Mouse (Mus musculus): ENCODE data around the gene Gabrd. TPM values are rescaled to one million over a fixed set of nuclear protein-coding genes. Genes with fewer than 3 reads are reported as not detected.
"Not testable (repeated sequence)": the region's sequence is repeated elsewhere in the genome, so short reads cannot be mapped to it uniquely, and the experiment has no call there.

Gabrd gene
- polyA plus RNA-seq, 1 experiment from 2014 or later: not detected

GRCm38 (mm10) chr4:155421412-155422370, 23.8 kb upstream of the Gabrd start:
- DNase-seq (ENCODE audit: low spot score); H3K4me1 ChIP-seq (replicated peaks; ENCODE audit: control insufficient read depth, insufficient read depth, low read length); H3K27ac ChIP-seq (ENCODE audit: low read depth, low read length); H3K36me3 ChIP-seq (ENCODE audit: control insufficient read depth, insufficient read depth, low read length); H3K9me3 ChIP-seq (ENCODE audit: control insufficient read depth, low read length); ATAC-seq (ENCODE audit: low FRiP score); H3K9ac ChIP-seq (ENCODE audit: low read depth, low read length); H3K4me3 ChIP-seq (ENCODE audit: low read depth, low read length); H3K27me3 ChIP-seq (ENCODE audit: control insufficient read depth, insufficient read depth, low read length); H3K4me2 ChIP-seq (replicated peaks; ENCODE audit: low read depth, low read length): not testable (repeated sequence)
- WGBS: 90% methylated on average over 20 of the region's 30 CpGs

- no peaks in the 10 kb centered on the region for H3K36me3 ChIP-seq (ENCODE audit: control insufficient read depth, insufficient read depth, low read length)
- no peaks in the 10 kb centered on the region for H3K4me1 ChIP-seq (replicated peaks; ENCODE audit: control insufficient read depth, insufficient read depth, low read length)
- no peak for DNase-seq (ENCODE audit: low spot score)
- no peak overlapping the region for H3K4me2 ChIP-seq (replicated peaks; ENCODE audit: low read depth, low read length)
- no peak for ATAC-seq (ENCODE audit: low FRiP score)
- WGBS: 84% methylated on average over 3 of the region's 3 CpGs
- H3K27me3 ChIP-seq (ENCODE audit: control insufficient read depth, insufficient read depth, low read length): no peaks in the 10 kb centered on the region
- no peak overlapping the region for H3K27ac ChIP-seq (ENCODE audit: low read depth, low read length)
- no peak overlapping the region for H3K9ac ChIP-seq (ENCODE audit: low read depth, low read length)
- no peak overlapping the region for H3K4me3 ChIP-seq (ENCODE audit: low read depth, low read length)
- H3K9me3 ChIP-seq (ENCODE audit: control insufficient read depth, low read length): no peaks in the 10 kb centered on the region
Measured at GRCm38 (mm10) chr4:155420137-155420536, 22.2 kb upstream of the Gabrd start.

GRCm38 (mm10) chr4:155414656-155415235, 16.8 kb upstream of the Gabrd start:
- H3K4me1 ChIP-seq (replicated peaks; ENCODE audit: control insufficient read depth, insufficient read depth, low read length): no peaks in the 10 kb centered on the region
- H3K4me3 ChIP-seq (ENCODE audit: low read depth, low read length): no peak overlapping the region
- H3K9me3 ChIP-seq (ENCODE audit: control insufficient read depth, low read length): no peaks in the 10 kb centered on the region
- WGBS: 84% methylated on average over 9 of the region's 9 CpGs
- no peak for ATAC-seq (ENCODE audit: low FRiP score)
- H3K36me3 ChIP-seq (ENCODE audit: control insufficient read depth, insufficient read depth, low read length): no peaks in the 10 kb centered on the region
- no peak overlapping the region for H3K4me2 ChIP-seq (replicated peaks; ENCODE audit: low read depth, low read length)
- no peak for DNase-seq (ENCODE audit: low spot score)
- no peak overlapping the region for H3K27ac ChIP-seq (ENCODE audit: low read depth, low read length)
- no peak overlapping the region for H3K9ac ChIP-seq (ENCODE audit: low read depth, low read length)
- H3K27me3 ChIP-seq (ENCODE audit: control insufficient read depth, insufficient read depth, low read length): no peaks in the 10 kb centered on the region

GRCm38 (mm10) chr4:155413641-155414335, 15.9 kb upstream of the Gabrd start:
- H3K4me2 ChIP-seq (replicated peaks; ENCODE audit: low read depth, low read length): no peak overlapping the region
- no peaks in the 10 kb centered on the region for H3K36me3 ChIP-seq (ENCODE audit: control insufficient read depth, insufficient read depth, low read length)
- no peaks in the 10 kb centered on the region for H3K4me1 ChIP-seq (replicated peaks; ENCODE audit: control insufficient read depth, insufficient read depth, low read length)
- H3K27ac ChIP-seq (ENCODE audit: low read depth, low read length): no peak overlapping the region
- no peaks in the 10 kb centered on the region for H3K27me3 ChIP-seq (ENCODE audit: control insufficient read depth, insufficient read depth, low read length)
- WGBS: 89% methylated on average over 11 of the region's 11 CpGs
- H3K9me3 ChIP-seq (ENCODE audit: control insufficient read depth, low read length): no peaks in the 10 kb centered on the region
- no peak overlapping the region for H3K4me3 ChIP-seq (ENCODE audit: low read depth, low read length)
- no peak overlapping the region for H3K9ac ChIP-seq (ENCODE audit: low read depth, low read length)
- DNase-seq (ENCODE audit: low spot score) (no peak), ATAC-seq (ENCODE audit: low FRiP score) (no peak)

- Histone ChIP-seq H3K4me1 (replicated peaks; ENCODE audit: control insufficient read depth, insufficient read depth, low read length) (no peaks in the 10 kb centered on the region; the same call in 1 of the 2 replicates), H3K27ac (ENCODE audit: low read depth, low read length) (no peak overlapping the region), H3K27me3 (ENCODE audit: control insufficient read depth, insufficient read depth, low read length) (no peaks in the 10 kb centered on the region), H3K4me3 (ENCODE audit: low read depth, low read length) (no peak overlapping the region), H3K36me3 (ENCODE audit: control insufficient read depth, insufficient read depth, low read length) (no peaks in the 10 kb centered on the region), H3K9me3 (ENCODE audit: control insufficient read depth, low read length) (no peaks in the 10 kb centered on the region), H3K9ac (ENCODE audit: low read depth, low read length) (no peak overlapping the region), H3K4me2 (replicated peaks; ENCODE audit: low read depth, low read length) (no peak overlapping the region)
- ATAC-seq (ENCODE audit: low FRiP score) (no peak), DNase-seq (ENCODE audit: low spot score) (no peak)
- WGBS: 94% methylated on average over 6 of the region's 6 CpGs
Measured at GRCm38 (mm10) chr4:155412124-155412523, 14.2 kb upstream of the Gabrd start.

GRCm38 (mm10) chr4:155409058-155409776, 11.3 kb upstream of the Gabrd start, which contains the start of gene Cfap74:
Gene Cfap74, plus strand, starts transcription at chr4:155409190.
- 0% methylated on average over 35 of the region's 35 CpGs for WGBS
- Histone ChIP-seq H3K9me3 (ENCODE audit: control insufficient read depth, low read length) (no peaks in the 10 kb centered on the region), H3K36me3 (ENCODE audit: control insufficient read depth, insufficient read depth, low read length) (no peaks in the 10 kb centered on the region), H3K9ac (ENCODE audit: low read depth, low read length) (peak within 1 kb of the TSS; percentile 47), H3K27ac (ENCODE audit: low read depth, low read length) (0 out of 2 replicates have a peak within 1 kb of the TSS, but pooled peaks have one; percentile 12), H3K4me2 (replicated peaks; ENCODE audit: low read depth, low read length) (peak within 1 kb of the TSS; percentile 72), H3K27me3 (ENCODE audit: control insufficient read depth, insufficient read depth, low read length) (no peaks in the 10 kb centered on the region), H3K4me1 (replicated peaks; ENCODE audit: control insufficient read depth, insufficient read depth, low read length) (no peaks in the 10 kb centered on the region; the same call in 1 of the 2 replicates), H3K4me3 (ENCODE audit: low read depth, low read length) (peak within 1 kb of the TSS; percentile 49)
- ATAC-seq (ENCODE audit: low FRiP score) (peak; percentile 98), DNase-seq (ENCODE audit: low spot score) (peak; percentile 92)

GRCm38 (mm10) chr4:155408695-155409057, 10.8 kb upstream of the Gabrd start:
- DNase-seq (ENCODE audit: low spot score) (no peak), ATAC-seq (ENCODE audit: low FRiP score) (peak; percentile 62)
- Histone ChIP-seq H3K4me3 (ENCODE audit: low read depth, low read length) (peak overlapping the region; percentile 49), H3K36me3 (ENCODE audit: control insufficient read depth, insufficient read depth, low read length) (no peaks in the 10 kb centered on the region), H3K27ac (ENCODE audit: low read depth, low read length) (no peak overlapping the region), H3K27me3 (ENCODE audit: control insufficient read depth, insufficient read depth, low read length) (no peaks in the 10 kb centered on the region), H3K4me2 (replicated peaks; ENCODE audit: low read depth, low read length) (peak overlapping the region; percentile 72), H3K9me3 (ENCODE audit: control insufficient read depth, low read length) (no peaks in the 10 kb centered on the region), H3K9ac (ENCODE audit: low read depth, low read length) (peak overlapping the region; percentile 47; the same call in 1 of the 2 replicates), H3K4me1 (replicated peaks; ENCODE audit: control insufficient read depth, insufficient read depth, low read length) (no peaks in the 10 kb centered on the region; the same call in 1 of the 2 replicates)
- WGBS: under 1% methylated on average over 8 of the region's 8 CpGs

GRCm38 (mm10) chr4:155402489-155402888, 4.6 kb upstream of the Gabrd start:
- no peak overlapping the region for H3K9ac ChIP-seq (ENCODE audit: low read depth, low read length)
- no peaks in the 10 kb centered on the region for H3K36me3 ChIP-seq (ENCODE audit: control insufficient read depth, insufficient read depth, low read length)
- H3K27me3 ChIP-seq (ENCODE audit: control insufficient read depth, insufficient read depth, low read length): peaks cover 11% of the 10 kb centered on the region
- no peak overlapping the region for H3K4me3 ChIP-seq (ENCODE audit: low read depth, low read length)
- H3K9me3 ChIP-seq (ENCODE audit: control insufficient read depth, low read length): no peaks in the 10 kb centered on the region
- WGBS: 75% methylated on average over 1 of the region's 1 CpGs
- H3K27ac ChIP-seq (ENCODE audit: low read depth, low read length): no peak overlapping the region
- H3K4me2 ChIP-seq (replicated peaks; ENCODE audit: low read depth, low read length): no peak overlapping the region
- 0 out of 2 replicates have a peak, but pooled peaks cover 5% of the 10 kb centered on the region for H3K4me1 ChIP-seq (replicated peaks; ENCODE audit: control insufficient read depth, insufficient read depth, low read length)
- ATAC-seq (ENCODE audit: low FRiP score) (no peak), DNase-seq (ENCODE audit: low spot score) (no peak)
